In the genomic region with DNA sequence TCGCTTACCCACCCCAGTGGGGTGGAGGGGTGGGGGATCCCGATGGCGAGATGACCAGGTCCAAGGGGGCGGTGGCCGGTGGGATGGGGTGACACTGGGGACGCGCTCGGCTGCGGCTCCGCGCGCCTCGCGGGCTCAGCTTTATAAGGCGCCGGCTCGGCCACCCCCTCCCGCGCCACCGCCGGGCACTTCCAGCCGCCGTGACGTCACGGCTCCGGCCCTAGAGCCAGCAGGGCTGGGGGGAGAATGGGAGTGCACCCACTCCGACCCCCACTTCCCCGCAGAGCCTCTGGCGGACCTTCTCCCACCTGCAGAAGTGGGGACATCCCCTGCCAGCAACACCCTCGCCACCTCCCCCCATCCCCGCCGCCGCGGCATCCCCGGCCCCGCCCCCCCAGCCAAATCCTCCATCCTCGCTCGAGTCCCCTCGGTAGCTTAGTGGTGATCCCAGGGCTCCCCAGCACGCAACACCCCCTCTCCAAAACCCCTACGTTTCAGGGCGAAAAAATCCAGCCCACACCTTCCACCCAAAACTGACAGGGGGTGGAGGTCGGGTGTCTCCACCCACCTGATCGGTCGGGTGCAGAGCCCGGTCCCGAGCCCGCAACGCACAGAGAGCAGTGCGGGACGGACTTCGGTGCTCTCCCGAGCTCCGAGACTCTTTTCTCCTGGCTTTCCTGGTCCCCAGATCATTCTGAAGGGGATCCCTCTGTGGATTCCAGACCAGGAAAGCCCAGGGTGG, we compare ENCODE assay signal across 8 mouse cellular contexts. TPM values are rescaled to one million over a fixed set of nuclear protein-coding genes. Genes with fewer than 3 reads are reported as not detected.
A peak's percentile ranks its signal among the peaks of the same experiment; 100 is the strongest.
DNase-seq lines count a peak whose midpoint lies in the region; ATAC-seq and TF ChIP-seq lines count a peak whose summit lies in the region.

No protein-coding gene starts in this region.

- 1% methylated on average over 52 of the region's 54 CpGs for WGBS in heart, embryonic 11.5 days (ENCODE audit: insufficient replicate concordance)
- under 1% methylated on average over 45 of the region's 54 CpGs for WGBS in hindbrain, embryonic 11.5 days
- under 1% methylated on average over 54 of the region's 54 CpGs for WGBS in liver, embryonic 14.5 days (ENCODE audit: insufficient replicate concordance)

- peak overlapping the region; percentile 52; the same call in 1 of the 2 replicates for H3K9ac ChIP-seq in heart, embryonic 11.5 days (ENCODE audit: low read depth, low read length)
- peak overlapping the region; percentile 62 for H3K9ac ChIP-seq in hindbrain, embryonic 11.5 days (ENCODE audit: low read depth, low read length)
- no peak overlapping the region for H3K9ac ChIP-seq in liver, embryonic 14.5 days (replicated peaks)

- H3K27ac ChIP-seq in heart, embryonic 11.5 days (ENCODE audit: low read depth, low read length): no peak overlapping the region
- H3K27ac ChIP-seq in hindbrain, embryonic 11.5 days (ENCODE audit: low read depth, low read length): peak overlapping the region; percentile 13; the same call in 1 of the 2 replicates
- no peak overlapping the region for H3K27ac ChIP-seq in liver, embryonic 14.5 days

- TF ChIP-seq EP300 in liver, embryonic 14.5 days (IDR thresholded peaks at IDR 0.05; ENCODE audit: low read depth): no peak

- TF ChIP-seq CTCF in liver, embryonic 14.5 days (IDR thresholded peaks at IDR 0.05; ENCODE audit: low read depth): no peak

- H3K4me2 ChIP-seq in heart, embryonic 11.5 days: peak overlapping the region; percentile 97
- H3K4me2 ChIP-seq in hindbrain, embryonic 11.5 days (replicated peaks; ENCODE audit: low read depth, low read length): peak overlapping the region; percentile 97
- peak overlapping the region; percentile 61 for H3K4me2 ChIP-seq in liver, embryonic 14.5 days (ENCODE audit: low read depth)

- H3K4me1 ChIP-seq in heart, embryonic 11.5 days (ENCODE audit: control insufficient read depth, insufficient read depth, low read length): peaks cover 14% of the 10 kb centered on the region; the same call in 1 of the 2 replicates
- H3K4me1 ChIP-seq in hindbrain, embryonic 11.5 days (replicated peaks; ENCODE audit: control insufficient read depth, insufficient read depth, low read length): peaks cover 7% of the 10 kb centered on the region
- H3K4me1 ChIP-seq in liver, embryonic 14.5 days (replicated peaks; ENCODE audit: control insufficient read depth in 2 of 2, insufficient read depth in 2 of 2, low read length in 1 of 2): peaks cover 0 to 1% of the 10 kb centered on the region in 2 experiments; a peak in 1 of 4 replicates

- peaks cover 68% of the 10 kb centered on the region for H3K27me3 ChIP-seq in heart, embryonic 11.5 days (ENCODE audit: control insufficient read depth, insufficient read depth, low read length)
- H3K27me3 ChIP-seq in hindbrain, embryonic 11.5 days (ENCODE audit: control insufficient read depth, insufficient read depth, low read length): peaks cover 16% of the 10 kb centered on the region
- peaks cover 52% of the 10 kb centered on the region for H3K27me3 ChIP-seq in liver, embryonic 14.5 days (ENCODE audit: control insufficient read depth, insufficient read depth, low read length)
- peaks cover 2% of the 10 kb centered on the region; the same call in 1 of the 2 replicates for H3K27me3 ChIP-seq in splenic B cell, adult 2 months (ENCODE audit: control insufficient read depth, insufficient read depth, low read length, poor library complexity, severe bottlenecking)

- no peaks in the 10 kb centered on the region for H3K36me3 ChIP-seq in heart, embryonic 11.5 days (ENCODE audit: control insufficient read depth, insufficient read depth, low read length)
- H3K36me3 ChIP-seq in hindbrain, embryonic 11.5 days (ENCODE audit: control insufficient read depth, insufficient read depth, low read length): no peaks in the 10 kb centered on the region
- H3K36me3 ChIP-seq in liver, embryonic 14.5 days (replicated peaks; ENCODE audit: control insufficient read depth, insufficient read depth, low read depth): no peaks in the 10 kb centered on the region
- H3K36me3 ChIP-seq in splenic B cell, adult 2 months (ENCODE audit: control insufficient read depth, insufficient read depth, low read length, poor library complexity, severe bottlenecking): no peaks in the 10 kb centered on the region

- intact Hi-C loops in heart, postnatal 10 days (cut with DNase I): loop anchor here (1.0 kb wide), 1 partner anchor 65 kb away; no protein-coding TSS in a partner anchor

- peak; percentile 46; the same call in 1 of the 2 replicates for ATAC-seq in heart, embryonic 11.5 days (replicated peaks; ENCODE audit: insufficient number of reproducible peaks, low FRiP score, low TSS enrichment)
- peak; percentile 63 for ATAC-seq in hindbrain, embryonic 11.5 days (ENCODE audit: low FRiP score)
- ATAC-seq in liver, embryonic 14.5 days (ENCODE audit: insufficient read depth): no peak
- ATAC-seq in monocyte, adult 5-6 weeks (replicated peaks; ENCODE audit: insufficient number of reproducible peaks, low FRiP score, low TSS enrichment, poor library complexity, severe bottlenecking): no peak

- peak overlapping the region; percentile 57 for H3K4me3 ChIP-seq in heart, embryonic 11.5 days (ENCODE audit: low read depth, low read length)
- H3K4me3 ChIP-seq in hindbrain, embryonic 11.5 days (ENCODE audit: low read depth, low read length): peak overlapping the region; percentile 57
- peak overlapping the region; percentile 14 to 40 for H3K4me3 ChIP-seq in liver, embryonic 14.5 days (ENCODE audit: insufficient read depth in 1 of 2, low read depth in 2 of 2, low read length in 2 of 2)

- no peak for DNase-seq in heart, postnatal 10 days
- DNase-seq in CD4-positive helper T cell, adult 2 months (ENCODE audit: low read depth, low spot score): peak; percentile 28
- DNase-seq in adrenal gland, postnatal 36 days: peak; percentile 37 to 49
- DNase-seq in hindbrain, embryonic 11.5 days (ENCODE audit: low spot score): peak; percentile 74
- no peak for DNase-seq in liver, embryonic 14.5 days (ENCODE audit: low read depth in 3 of 3, low spot score in 3 of 3)
- DNase-seq in splenic B cell, adult 2 months (ENCODE audit: low read depth, low spot score): peak; percentile 11

- H3K9me3 ChIP-seq in heart, embryonic 11.5 days (replicated peaks; ENCODE audit: control insufficient read depth, low read length): no peaks in the 10 kb centered on the region
- H3K9me3 ChIP-seq in hindbrain, embryonic 11.5 days (ENCODE audit: control insufficient read depth, low read length): no peaks in the 10 kb centered on the region
- H3K9me3 ChIP-seq in liver, embryonic 14.5 days (ENCODE audit: control insufficient read depth, low read length): no peaks in the 10 kb centered on the region

RNA-seq across cellular contexts. Expression of a gene that starts 19.1 kb away (rescaled TPM):
- polyA plus RNA-seq in heart, embryonic 11.5 days (2014; fragmentation: Nextera tagmentation; extraction: Ambion mirVana): 1.4 and 2.3 TPM in 2 replicates
- 1 to 10 TPM in 1 of 2 experiments, under 1 TPM in 1; 0.50 to 1.2 TPM for total RNA-seq in heart, postnatal 10 days (2021)
- under 1 TPM; 0.79 TPM for total RNA-seq in adrenal gland, postnatal 36 days (2021)
- 64.4 and 65.1 TPM in 2 replicates for polyA plus RNA-seq in hindbrain, embryonic 11.5 days (2014; fragmentation: Nextera tagmentation; extraction: Ambion mirVana)
- polyA plus RNA-seq in liver, embryonic 14.5 days (2012; rRNA removed): 0.06 and 0.18 TPM in 2 replicates
- polyA plus RNA-seq in liver, embryonic 14.5 days (2014; fragmentation: Nextera tagmentation; extraction: Ambion mirVana): 0.10 TPM in 1 of 2 replicates, not detected in the other
- total RNA-seq in monocyte, adult 5-6 weeks (2017): not detected in 3 replicates

Comparison
In these comparisons a context has a peak if more than half of its experiments do, and no peak if none do; other contexts are left out.
1. ATAC-seq: peak in heart, embryonic 11.5 days (single experiment) and hindbrain, embryonic 11.5 days (single experiment); none in liver, embryonic 14.5 days (single experiment) and monocyte, adult 5-6 weeks (single experiment).
2. DNase-seq: peak in CD4-positive helper T cell, adult 2 months (single experiment), adrenal gland, postnatal 36 days (2 of 2), hindbrain, embryonic 11.5 days (single experiment) and splenic B cell, adult 2 months (single experiment); none in heart, postnatal 10 days (0 of 2) and liver, embryonic 14.5 days (0 of 3).
3. Peak in every context shown above with its lines, with median percentiles within 50 percentile points of each other: H3K4me2 ChIP-seq and H3K4me3 ChIP-seq.